Mouse (Mus musculus) kidney, embryonic 14.5 days (tissue): ENCODE data around the gene Bicdl1. TPM values are rescaled to one million over a fixed set of nuclear protein-coding genes. Genes with fewer than 3 reads are reported as not detected.

Source experiments
- ATAC-seq: fragments of 200-750 bp; cut with Nextera tagmentation; 2 replicates; pipeline ENCODE4 v1.8.0; 2017; ENCODE audit warnings: moderate number of reproducible peaks, mild to moderate bottlenecking, moderate TSS enrichment, moderate library complexity; ENCODE audit not compliant: low FRiP score, low TSS enrichment
- H3K27ac ChIP-seq: fragments of 300-500 bp; sonication (generic); 2 replicates; pipeline ENCODE4 v1.5.1; 2014; ENCODE audit warnings: low read depth, mild to moderate bottlenecking, low read length, moderate library complexity, mixed read lengths
- H3K27me3 ChIP-seq: fragments of 300-500 bp; sonication (generic); 2 replicates; pipeline ENCODE4 v1.6.1; 2014; ENCODE audit warnings: mild to moderate bottlenecking, low read length; ENCODE audit not compliant: control insufficient read depth, insufficient read depth
- H3K36me3 ChIP-seq: fragments of 300-500 bp; sonication (generic); 2 replicates; pipeline ENCODE4 v1.6.1; 2014; ENCODE audit warnings: low read length, mixed read lengths; ENCODE audit not compliant: control insufficient read depth, insufficient read depth
- H3K4me1 ChIP-seq: fragments of 300-500 bp; sonication (generic); 2 replicates; pipeline ENCODE4 v1.6.1; 2014; ENCODE audit warnings: low read length, mixed read lengths; ENCODE audit not compliant: control insufficient read depth, insufficient read depth
- H3K4me2 ChIP-seq: fragments of 300-500 bp; sonication (generic); replicated peaks from 2 replicates; pipeline ENCODE4 v1.6.1; 2014; ENCODE audit warnings: low read depth, mild to moderate bottlenecking, low read length
- H3K4me3 ChIP-seq: fragments of 300-500 bp; sonication (generic); 2 replicates; pipeline ENCODE4 v1.5.1; 2014; ENCODE audit warnings: mild to moderate bottlenecking, low read length
- H3K9ac ChIP-seq: fragments of 300-500 bp; sonication (generic); 2 replicates; pipeline ENCODE4 v1.6.1; 2014; ENCODE audit warnings: low read depth, mild to moderate bottlenecking, low read length, moderate library complexity
- H3K9me3 ChIP-seq: fragments of 300-500 bp; sonication (generic); 2 replicates; pipeline ENCODE4 v1.6.1; 2016; ENCODE audit warnings: low read length; ENCODE audit not compliant: control insufficient read depth
- WGBS: fragments of 180-500 bp; shearing (Covaris S2); extraction: QIAGEN DNeasy Blood & Tissue Kit; methylation state at CpG from one replicate; pipeline ENCODE4 v1.1.7; 2014; 5-methylcytosine and 5-hydroxymethylcytosine counted together
- polyA plus RNA-seq: library from polyadenylated mRNA; unstranded; fragments of >200 nt; fragmentation: Nextera tagmentation; extraction: Ambion mirVana; gene quantifications from 2 replicates; pipeline ENCODE4 v1.2.1, GENCODE M21; 2014

Bicdl1 gene
- polyA plus RNA-seq = 10.5 and 10.8 TPM in 2 replicates

- under 1% methylated on average over 56 of the region's 83 CpGs for WGBS
- peak within 1 kb of the TSS; percentile 68 for H3K4me3 ChIP-seq
- no peaks in the 10 kb centered on the region for H3K9me3 ChIP-seq
- peak within 1 kb of the TSS; percentile 47 for H3K9ac ChIP-seq
- peak within 1 kb of the TSS; percentile 59; the same call in 1 of the 2 replicates for H3K27ac ChIP-seq
- ATAC-seq = peak; percentile 86
- no peaks in the 10 kb centered on the region for H3K36me3 ChIP-seq
- peak within 1 kb of the TSS; percentile 100 for H3K4me2 ChIP-seq
- H3K4me1 ChIP-seq = no peaks in the 10 kb centered on the region
- peaks cover 17% of the 10 kb centered on the region for H3K27me3 ChIP-seq
Measured at GRCm38 (mm10) chr5:115731001-115731731, at the start of gene Bicdl1. Bicdl1 (minus strand) TSS chr5:115731621.

DNA sequence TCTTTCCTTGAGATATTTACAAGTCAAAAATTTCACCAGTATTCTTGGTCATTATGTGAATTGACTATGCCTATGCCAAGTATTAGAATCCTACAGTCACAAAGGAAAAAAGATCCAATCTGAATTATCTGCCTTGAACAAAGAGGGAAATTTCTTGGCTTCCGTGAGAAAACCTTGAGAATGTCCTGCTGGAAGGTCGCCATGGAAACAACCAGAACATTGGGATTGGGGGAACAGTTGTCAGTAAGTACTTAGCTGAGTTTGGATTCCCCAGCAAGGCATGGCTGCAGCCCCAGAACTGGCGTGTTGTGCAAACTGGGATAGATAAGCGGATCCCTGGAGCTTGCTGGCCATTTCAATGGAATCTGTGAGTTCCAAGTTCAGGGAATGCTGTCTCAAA, 45.5 kb upstream of the Bicdl1 start:
- no peak for ATAC-seq
- WGBS = 85% methylated on average over 4 of the region's 4 CpGs

GRCm38 (mm10) chr5:115775350-115775749, 43.9 kb upstream of the Bicdl1 start:
- Histone ChIP-seq H3K9me3 (no peaks in the 10 kb centered on the region), H3K4me3 (no peak overlapping the region), H3K36me3 (no peaks in the 10 kb centered on the region), H3K27ac (no peak overlapping the region), H3K27me3 (no peaks in the 10 kb centered on the region), H3K9ac (no peak overlapping the region), H3K4me1 (no peaks in the 10 kb centered on the region), H3K4me2 (no peak overlapping the region)
- no peak for ATAC-seq
- WGBS = 82% methylated on average over 4 of the region's 4 CpGs

More for the DNA sequence above, 45.5 kb upstream of the Bicdl1 start:
- Histone ChIP-seq H3K27ac (no peak overlapping the region), H3K4me1 (no peaks in the 10 kb centered on the region), H3K36me3 (no peaks in the 10 kb centered on the region), H3K4me3 (no peak overlapping the region), H3K4me2 (no peak overlapping the region), H3K9ac (no peak overlapping the region), H3K9me3 (no peaks in the 10 kb centered on the region), H3K27me3 (no peaks in the 10 kb centered on the region)

- H3K4me3 ChIP-seq = no peak overlapping the region
- ATAC-seq = no peak
- no peaks in the 10 kb centered on the region for H3K36me3 ChIP-seq
- WGBS = 87% methylated on average over 4 of the region's 4 CpGs
- H3K9me3 ChIP-seq = no peaks in the 10 kb centered on the region
- no peaks in the 10 kb centered on the region for H3K27me3 ChIP-seq
- no peak overlapping the region for H3K27ac ChIP-seq
- no peak overlapping the region for H3K4me2 ChIP-seq
- no peaks in the 10 kb centered on the region for H3K4me1 ChIP-seq
- no peak overlapping the region for H3K9ac ChIP-seq
Measured at GRCm38 (mm10) chr5:115770048-115770447, 38.6 kb upstream of the Bicdl1 start.

- Histone ChIP-seq H3K36me3 (no peaks in the 10 kb centered on the region), H3K4me1 (no peaks in the 10 kb centered on the region), H3K9ac (no peak overlapping the region), H3K27ac (no peak overlapping the region), H3K4me2 (no peak overlapping the region), H3K4me3 (no peak overlapping the region), H3K27me3 (no peaks in the 10 kb centered on the region), H3K9me3 (no peaks in the 10 kb centered on the region)
- 75% methylated on average over 4 of the region's 4 CpGs for WGBS
- no peak for ATAC-seq
Measured at GRCm38 (mm10) chr5:115769116-115769515, 37.7 kb upstream of the Bicdl1 start.

- H3K4me3 ChIP-seq = no peak overlapping the region
- no peak for ATAC-seq
- H3K36me3 ChIP-seq = no peaks in the 10 kb centered on the region
- H3K4me1 ChIP-seq = no peaks in the 10 kb centered on the region
- no peak overlapping the region for H3K9ac ChIP-seq
- H3K4me2 ChIP-seq = no peak overlapping the region
- H3K9me3 ChIP-seq = no peaks in the 10 kb centered on the region
- H3K27me3 ChIP-seq = no peaks in the 10 kb centered on the region
- no peak overlapping the region for H3K27ac ChIP-seq
- 73% methylated on average over 8 of the region's 8 CpGs for WGBS
Measured at GRCm38 (mm10) chr5:115766821-115767220, 35.4 kb upstream of the Bicdl1 start.

DNA sequence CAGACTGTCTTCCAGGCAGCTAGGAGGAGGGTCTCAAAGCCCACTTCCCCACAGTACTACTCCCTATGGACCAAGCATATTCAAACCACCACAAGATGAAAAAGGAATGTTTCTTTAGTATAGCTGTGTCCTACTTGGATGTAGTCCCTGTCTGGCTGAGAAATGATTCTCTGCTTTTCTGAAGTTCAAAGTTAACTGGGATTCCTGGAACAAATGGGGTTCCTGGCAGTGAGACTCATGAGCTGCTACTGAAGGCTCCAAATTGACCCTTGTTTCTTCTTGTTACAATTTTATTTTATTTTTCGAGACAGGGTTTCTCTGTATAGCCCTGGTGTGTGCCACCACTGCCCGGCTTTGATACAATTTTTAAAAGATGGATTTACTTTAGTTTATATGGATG, 32.6 kb upstream of the Bicdl1 start:
- Histone ChIP-seq H3K27me3 (no peaks in the 10 kb centered on the region), H3K4me1 (0 out of 2 replicates have a peak, but pooled peaks cover 2% of the 10 kb centered on the region), H3K9me3 (no peaks in the 10 kb centered on the region), H3K27ac (no peak overlapping the region), H3K9ac (no peak overlapping the region), H3K4me3 (no peak overlapping the region), H3K4me2 (no peak overlapping the region), H3K36me3 (no peaks in the 10 kb centered on the region)
- 82% methylated on average over 2 of the region's 2 CpGs for WGBS
- no peak for ATAC-seq

- Histone ChIP-seq H3K9me3 (no peaks in the 10 kb centered on the region), H3K4me3 (no peak overlapping the region), H3K4me2 (no peak overlapping the region), H3K27ac (no peak overlapping the region), H3K4me1 (0 out of 2 replicates have a peak, but pooled peaks cover 2% of the 10 kb centered on the region), H3K27me3 (no peaks in the 10 kb centered on the region), H3K9ac (no peak overlapping the region), H3K36me3 (no peaks in the 10 kb centered on the region)
- WGBS = 71% methylated on average over 11 of the region's 11 CpGs
- no peak for ATAC-seq
Measured at GRCm38 (mm10) chr5:115760903-115761302, 29.5 kb upstream of the Bicdl1 start.

DNA sequence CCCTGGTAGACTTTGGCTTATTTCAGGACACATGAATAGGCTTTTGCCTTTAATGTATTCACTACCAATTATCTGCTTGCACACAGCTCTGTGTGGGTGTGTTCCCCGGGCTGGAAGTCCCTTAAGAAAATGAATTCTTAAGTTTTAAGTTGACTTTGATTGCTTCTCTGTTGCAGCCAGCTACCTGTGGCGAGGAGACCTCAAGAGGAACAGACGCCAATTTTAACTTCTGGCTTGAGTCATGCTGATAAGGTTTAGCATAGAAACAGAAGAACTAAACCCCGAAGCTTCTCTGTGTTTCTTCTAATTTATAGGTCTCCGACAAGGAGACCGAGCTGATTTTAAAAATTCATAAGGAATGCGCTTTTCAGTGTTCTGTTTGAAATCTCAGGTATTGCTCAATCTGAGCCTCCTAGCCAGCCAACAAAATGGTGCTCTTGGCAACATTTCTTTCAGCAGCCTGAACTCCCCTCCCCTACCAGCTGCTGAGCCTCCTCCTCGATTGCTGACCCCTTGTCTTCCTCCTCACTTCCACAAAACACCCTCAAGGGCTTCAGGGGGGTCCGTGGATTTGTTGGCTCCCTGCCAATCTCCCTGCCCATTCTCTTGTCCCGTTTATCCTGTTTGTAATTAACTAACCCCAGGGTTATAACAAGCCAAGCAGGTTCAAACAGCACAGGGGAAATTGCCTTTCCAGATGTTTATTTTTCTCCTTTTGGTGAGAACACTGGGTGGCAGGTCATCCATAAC, 27.2 kb upstream of the Bicdl1 start:
- Histone ChIP-seq H3K4me2 (no peak overlapping the region), H3K9ac (no peak overlapping the region), H3K36me3 (no peaks in the 10 kb centered on the region), H3K27me3 (no peaks in the 10 kb centered on the region), H3K4me1 (0 out of 2 replicates have a peak, but pooled peaks cover 2% of the 10 kb centered on the region), H3K9me3 (no peaks in the 10 kb centered on the region), H3K27ac (0 out of 2 replicates have a peak overlapping the region, but pooled peaks have one; percentile 12), H3K4me3 (no peak overlapping the region)
- WGBS = 51% methylated on average over 10 of the region's 10 CpGs
- ATAC-seq = no peak
